Mouse (Mus musculus): ENCODE data around the gene Tspan33. TPM values are rescaled to one million over a fixed set of nuclear protein-coding genes. Genes with fewer than 3 reads are reported as not detected.

The Tspan33 gene
- polyA plus RNA-seq, 1 experiment from 2014 or later = 53.5 TPM

DNA sequence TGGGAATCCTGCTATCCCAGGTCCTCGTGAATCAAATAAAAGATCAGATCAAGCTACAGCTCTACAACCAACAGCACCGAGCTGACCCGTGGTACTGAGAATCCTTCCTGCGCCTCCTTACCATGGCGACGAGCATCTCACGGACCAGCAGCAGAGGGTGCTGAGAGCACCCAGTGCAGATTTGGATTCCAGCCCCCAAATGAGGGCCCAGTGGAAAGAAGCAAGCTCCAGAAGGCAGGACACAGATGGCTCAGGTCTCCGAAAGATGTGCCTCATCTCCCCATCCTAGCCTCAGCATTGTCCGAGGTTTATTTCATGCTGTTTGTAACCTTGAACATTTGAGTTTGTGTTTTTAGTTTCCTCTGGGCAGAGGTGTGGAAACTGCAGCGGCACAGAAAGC is 23.5 kb downstream of the Tspan33 start:
- ATAC-seq = no peak
- H3K27me3 ChIP-seq = no peaks in the 10 kb centered on the region

DNA sequence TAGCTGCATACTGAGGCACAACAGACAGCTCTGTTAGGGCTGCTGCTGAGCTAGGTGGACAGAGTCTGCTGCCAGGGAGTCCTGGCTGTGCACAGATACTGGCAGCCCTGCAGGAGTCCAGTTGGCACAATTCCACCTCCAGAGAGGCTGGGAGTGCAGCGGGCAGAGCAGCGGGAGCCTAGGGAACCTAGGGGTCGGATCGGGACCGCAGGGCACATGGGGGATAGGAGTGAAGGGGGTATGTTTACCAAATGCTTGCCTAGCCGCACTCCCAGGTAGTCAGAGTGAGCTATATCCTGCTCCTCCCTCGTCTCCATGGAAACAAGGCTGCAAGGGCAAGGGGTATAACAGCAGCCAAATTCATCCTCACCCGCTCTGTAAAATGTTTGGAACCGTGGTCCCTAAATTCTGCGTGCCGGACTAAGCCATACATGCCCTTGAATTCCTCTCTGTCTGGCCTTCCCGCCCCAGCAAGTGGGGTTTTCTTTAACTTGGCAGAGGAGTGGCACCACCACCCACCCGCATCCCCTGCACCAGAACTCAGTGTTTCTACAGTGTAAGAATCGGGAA is 24.0 kb downstream of the Tspan33 start:
- DNase-seq (ENCODE audit: low read depth, low spot score) = no peak
- no peak for TF ChIP-seq CTCF (IDR thresholded peaks at IDR 0.05)
- no peak for ATAC-seq
- in situ Hi-C loops (cut with MboI; ENCODE audit: low pct_unique_long_range_greater_than_20kb) = no loop called here
- ChIA-PET CTCF (interaction anchor here (0.7 to 0.9 kb wide), 2 partner anchors 15 to 59 kb away, joined by 3 read pairs; no protein-coding TSS in a partner anchor), POLR2A (interaction anchor here (1.2 kb wide), 1 partner anchor 40 kb away, joined by 3 read pairs; no protein-coding TSS in a partner anchor)
- no peaks in the 10 kb centered on the region for H3K27me3 ChIP-seq

More for the DNA sequence above, 23.5 kb downstream of the Tspan33 start:
- CTCF ChIA-PET = interaction anchor here (0.9 kb wide), 1 partner anchor 15 kb away, joined by 3 read pairs; no protein-coding TSS in a partner anchor
- no peak for DNase-seq (ENCODE audit: low read depth, low spot score)
- POLR2A ChIA-PET = interaction anchor here (1.2 kb wide), 1 partner anchor 40 kb away, joined by 3 read pairs; no protein-coding TSS in a partner anchor
- in situ Hi-C loops (cut with MboI; ENCODE audit: low pct_unique_long_range_greater_than_20kb) = no loop called here
- no peak for TF ChIP-seq CTCF (IDR thresholded peaks at IDR 0.05)

- CTCF ChIA-PET = interaction anchor here (1.4 to 1.5 kb wide), 2 partner anchors 14 to 99 kb away, joined by 3 to 4 read pairs; no protein-coding TSS in a partner anchor
- TF ChIP-seq CTCF (IDR thresholded peaks at IDR 0.05) = no peak
- in situ Hi-C loops (cut with MboI; ENCODE audit: low pct_unique_long_range_greater_than_20kb) = no loop called here
- POLR2A ChIA-PET = interaction anchor here (0.6 to 1.2 kb wide), 3 partner anchors 17 to 39 kb away, joined by 3 to 4 read pairs (median 3); no protein-coding TSS in a partner anchor
- ATAC-seq (no peak), DNase-seq (ENCODE audit: low read depth, low spot score) (no peak)
- H3K27me3 ChIP-seq = no peaks in the 10 kb centered on the region
Measured at GRCm38 (mm10) chr6:29718894-29719329, 24.9 kb downstream of the Tspan33 start.

GRCm38 (mm10) chr6:29721890-29722289 is 27.9 kb downstream of the Tspan33 start:
- no peak for ATAC-seq
- in situ Hi-C loops (cut with MboI; ENCODE audit: low pct_unique_long_range_greater_than_20kb) = no loop called here
- CTCF ChIA-PET = interaction anchor here (2.2 kb wide), 1 partner anchor 10 kb away, joined by 6 read pairs; no protein-coding TSS in a partner anchor
- no peak for DNase-seq (ENCODE audit: low read depth, low spot score)
- no peak for TF ChIP-seq CTCF (IDR thresholded peaks at IDR 0.05)
- no peaks in the 10 kb centered on the region for H3K27me3 ChIP-seq
- POLR2A ChIA-PET = interaction anchor here (1.8 kb wide), 1 partner anchor 13 kb away, joined by 4 read pairs; no protein-coding TSS in a partner anchor

DNA sequence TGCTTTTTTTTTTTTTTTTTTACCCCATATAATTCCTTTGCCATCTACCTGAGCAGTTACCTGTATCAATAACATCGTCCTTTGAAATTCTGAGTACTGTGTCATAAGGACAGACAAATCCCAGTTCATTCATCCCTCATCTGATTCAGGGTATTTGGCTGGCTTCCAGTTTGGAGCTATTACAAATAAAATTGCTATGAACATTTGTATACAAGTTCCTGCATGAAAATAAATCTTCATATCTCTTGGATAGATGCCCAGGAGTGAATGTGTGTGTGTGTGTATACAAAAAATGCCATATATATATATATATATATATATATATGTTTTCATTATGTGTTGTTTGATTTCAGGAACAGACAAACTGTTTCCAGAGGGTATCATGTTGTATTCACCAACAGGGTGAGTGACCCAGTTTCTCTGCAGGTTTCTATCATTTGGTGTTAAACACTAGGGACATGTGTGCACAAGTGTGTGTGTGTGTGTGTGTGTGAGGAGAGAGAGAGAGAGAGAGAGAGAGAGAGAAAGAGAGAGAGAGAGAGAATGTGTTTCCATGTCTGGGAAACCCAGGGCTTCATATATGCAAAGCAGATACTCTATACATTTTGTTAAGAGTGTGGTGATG is 32.7 kb downstream of the Tspan33 start:
- ATAC-seq (no peak), DNase-seq (ENCODE audit: low read depth, low spot score) (no peak)
- H3K27me3 ChIP-seq = no peaks in the 10 kb centered on the region
- POLR2A ChIA-PET = interaction anchor here (0.6 kb wide), 1 partner anchor 8 kb away, joined by 4 read pairs; the partner anchor contains the start of gene Smo
- TF ChIP-seq CTCF (IDR thresholded peaks at IDR 0.05) = no peak
- CTCF ChIA-PET = no interaction called here
- in situ Hi-C loops (cut with MboI; ENCODE audit: low pct_unique_long_range_greater_than_20kb) = no loop called here

- POLR2A ChIA-PET = no interaction called here
- TF ChIP-seq CTCF (IDR thresholded peaks at IDR 0.05) = no peak
- CTCF ChIA-PET = no interaction called here
- no peak for ATAC-seq
- H3K27me3 ChIP-seq = no peaks in the 10 kb centered on the region
- DNase-seq (ENCODE audit: low read depth, low spot score) = no peak
- in situ Hi-C loops (cut with MboI; ENCODE audit: low pct_unique_long_range_greater_than_20kb) = no loop called here
Measured at GRCm38 (mm10) chr6:29728035-29728434, 34.0 kb downstream of the Tspan33 start.

DNA sequence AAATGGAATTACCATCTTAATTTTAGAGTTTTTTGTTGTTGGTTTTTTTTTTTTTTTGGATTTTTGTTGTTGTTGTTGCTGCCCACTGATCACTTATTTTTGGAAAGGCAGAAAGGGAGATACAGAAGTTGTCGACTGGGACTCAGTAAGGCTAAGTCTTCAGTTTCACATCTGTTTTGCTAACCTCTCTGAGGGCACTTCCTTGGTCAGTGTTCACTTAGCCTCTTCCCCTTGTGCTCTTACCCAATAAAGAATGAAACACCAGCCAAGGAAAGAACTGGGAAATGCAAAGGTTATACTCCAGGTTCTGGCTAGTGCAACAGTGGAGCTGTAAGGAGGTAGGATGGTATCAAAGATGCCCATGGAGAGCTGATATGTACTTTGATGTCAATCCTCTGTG is 35.5 kb downstream of the Tspan33 start:
- DNase-seq (ENCODE audit: low read depth, low spot score) (no peak), ATAC-seq (no peak)
- H3K27me3 ChIP-seq = no peaks in the 10 kb centered on the region
- CTCF ChIA-PET = interaction anchor here (2.7 kb wide), 1 partner anchor 17 kb away, joined by 7 read pairs; no protein-coding TSS in a partner anchor
- no peak for TF ChIP-seq CTCF (IDR thresholded peaks at IDR 0.05)
- in situ Hi-C loops (cut with MboI; ENCODE audit: low pct_unique_long_range_greater_than_20kb) = no loop called here
- POLR2A ChIA-PET = no interaction called here

- CTCF ChIA-PET = interaction anchor here (0.9 to 2.7 kb wide), 2 partner anchors 23 to 31 kb away, joined by 3 to 10 read pairs; no protein-coding TSS in a partner anchor
- DNase-seq (ENCODE audit: low read depth, low spot score) (peak; percentile 31), ATAC-seq (peak; percentile 81)
- in situ Hi-C loops (cut with MboI; ENCODE audit: low pct_unique_long_range_greater_than_20kb) = no loop called here
- no peaks in the 10 kb centered on the region for H3K27me3 ChIP-seq
- POLR2A ChIA-PET = interaction anchor here (0.7 to 2.1 kb wide), 5 partner anchors 9 to 75 kb away, joined by 3 to 7 read pairs (median 4); no protein-coding TSS in a partner anchor
- TF ChIP-seq CTCF (IDR thresholded peaks at IDR 0.05) = no peak
Measured at GRCm38 (mm10) chr6:29735336-29735688, 41.3 kb downstream of the Tspan33 start, which contains the start of gene Smo. Smo (plus strand) TSS chr6:29735503.

- peak; percentile 71 for ATAC-seq
- TF ChIP-seq CTCF (IDR thresholded peaks at IDR 0.05) = no peak
- peak; percentile 10 for DNase-seq (ENCODE audit: low read depth, low spot score)
- ChIA-PET POLR2A (interaction anchor here (0.5 to 2.1 kb wide), 10 partner anchors 9 to 209 kb away, joined by 3 to 7 read pairs (median 4); no protein-coding TSS in a partner anchor), CTCF (interaction anchor here (2.7 kb wide), 1 partner anchor 23 kb away, joined by 10 read pairs; no protein-coding TSS in a partner anchor)
- no peaks in the 10 kb centered on the region for H3K27me3 ChIP-seq
- in situ Hi-C loops (cut with MboI; ENCODE audit: low pct_unique_long_range_greater_than_20kb) = no loop called here
Measured at GRCm38 (mm10) chr6:29735689-29736451, 41.8 kb downstream of the Tspan33 start.
